Mouse (Mus musculus) CD4-positive, CD25-positive, alpha-beta regulatory T cell, adult 2 months (primary cell): ENCODE results near the gene Otud4.

Experiments
- DNase-seq: peaks from one replicate; pipeline ENCODE4 v3.0.0-alpha.2; 2012; ENCODE audit warnings: low read depth, low spot score

Gene Otud4

DNA sequence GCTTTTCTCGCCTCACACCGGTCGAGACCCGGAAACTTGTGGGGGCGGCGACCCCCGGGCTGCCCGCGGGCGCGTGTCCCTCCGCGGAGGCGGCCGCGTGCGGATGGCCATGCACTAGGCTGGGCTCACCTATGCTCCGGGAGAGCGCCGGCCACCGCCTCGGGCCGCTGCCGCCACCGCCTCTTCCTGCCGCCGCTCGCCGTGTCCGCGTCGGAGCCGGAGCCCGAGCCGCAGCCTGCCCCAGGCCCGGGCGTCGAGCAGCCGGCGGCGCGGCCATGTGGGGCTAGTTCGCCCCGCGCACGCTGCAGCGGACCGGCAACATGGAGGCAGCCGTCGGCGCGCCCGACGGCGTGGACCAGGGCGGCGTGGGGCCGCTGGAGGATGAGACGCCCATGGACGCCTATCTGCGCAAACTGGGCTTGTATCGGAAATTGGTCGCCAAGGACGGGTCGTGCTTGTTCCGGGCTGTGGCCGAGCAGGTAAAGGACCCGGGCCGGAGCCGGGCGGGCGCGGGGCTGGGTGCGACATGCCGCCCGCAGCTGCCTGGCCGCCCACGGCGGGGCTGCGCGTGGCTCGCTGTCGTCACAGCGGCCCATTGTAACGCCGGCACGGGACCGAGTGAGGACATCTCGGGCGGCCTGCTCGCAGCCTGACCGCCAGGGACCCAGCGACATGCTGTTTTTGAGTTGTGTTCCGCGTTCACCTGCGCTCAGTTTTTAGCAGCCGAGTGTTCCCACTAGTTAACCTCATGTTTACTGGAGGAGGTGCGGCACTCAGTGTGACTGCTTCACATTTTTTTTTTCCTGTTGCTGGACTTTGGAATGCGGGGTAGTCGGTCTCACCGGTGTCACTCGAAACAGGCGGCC is at the start of gene Otud4:
Gene Otud4, plus strand, starts transcription at position 33 of the 866 bp plus-strand sequence.
- DNase-seq: peak; percentile 66

- no peak for DNase-seq
These were observed 38.5 kb upstream of the Otud4 start for GRCm38 (mm10) chr8:79600962-79601361.

DNA sequence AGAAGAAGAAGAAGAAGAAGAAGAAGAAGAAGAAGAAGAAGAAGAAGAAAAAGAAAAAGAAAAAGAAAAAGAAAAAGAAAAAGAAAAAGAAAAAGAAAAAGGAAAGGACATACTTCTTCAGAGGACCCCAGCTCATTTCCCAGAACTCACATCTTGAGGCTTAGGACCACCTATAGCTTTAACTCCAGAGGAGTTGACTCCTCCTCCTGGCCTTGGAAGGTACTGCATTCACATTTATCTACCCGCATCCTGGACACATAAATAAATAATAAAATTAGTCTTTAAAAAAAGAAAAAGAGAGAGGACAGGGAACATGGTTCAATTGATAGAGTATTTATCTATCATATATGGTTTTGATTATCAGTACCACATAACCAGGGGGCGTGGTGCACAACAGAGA is 36.2 kb upstream of the Otud4 start:
- DNase-seq: peak; percentile 55

- DNase-seq: peak; percentile 25
These were observed 33.2 kb upstream of the Otud4 start for GRCm38 (mm10) chr8:79606225-79606624.

GRCm38 (mm10) chr8:79606751-79607300 is 32.6 kb upstream of the Otud4 start:
- DNase-seq: no peak

DNA sequence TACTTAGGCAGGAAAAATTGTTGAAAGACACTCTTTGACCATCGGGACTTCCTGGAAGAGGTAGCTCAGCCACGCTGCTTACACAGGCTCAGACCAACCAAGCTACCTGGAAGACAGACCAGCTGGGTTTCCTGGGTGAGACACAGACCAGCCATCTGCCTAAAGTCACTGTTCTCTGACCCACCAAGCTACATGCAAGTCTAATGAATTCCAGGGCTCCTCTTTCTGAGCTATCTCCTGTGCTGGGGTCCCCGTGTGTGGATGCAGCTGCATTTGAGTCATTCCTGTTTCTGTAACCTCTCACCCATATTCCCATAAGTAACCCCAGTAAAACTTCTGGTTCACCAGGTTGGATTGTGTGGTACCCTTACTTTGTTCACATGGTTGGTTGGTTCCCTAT is 30.7 kb upstream of the Otud4 start:
- no peak for DNase-seq

- DNase-seq: no peak
These were observed 29.1 kb upstream of the Otud4 start for GRCm38 (mm10) chr8:79610268-79610667.

- no peak for DNase-seq
These were observed 27.1 kb upstream of the Otud4 start for GRCm38 (mm10) chr8:79612298-79612697.

DNA sequence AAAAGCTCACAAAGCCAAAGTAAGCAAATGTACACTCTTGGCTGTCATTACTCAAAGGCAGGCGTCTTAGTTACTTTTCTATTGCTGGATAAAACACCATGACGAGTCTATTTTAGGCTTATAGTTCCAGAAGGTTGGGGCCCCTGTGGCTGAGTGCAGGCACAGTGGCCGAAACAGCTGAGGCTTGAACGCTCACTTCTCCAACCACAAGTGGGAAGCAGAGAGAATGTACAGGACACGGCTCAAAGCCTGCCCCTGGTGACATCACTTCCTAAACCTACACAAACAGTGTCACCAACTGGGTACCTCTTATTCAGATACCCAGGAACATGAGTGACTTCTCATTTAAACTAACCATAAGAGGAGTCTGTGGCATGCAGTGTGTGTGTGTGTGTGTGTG is 26.5 kb upstream of the Otud4 start:
- peak; percentile 16 for DNase-seq

DNA sequence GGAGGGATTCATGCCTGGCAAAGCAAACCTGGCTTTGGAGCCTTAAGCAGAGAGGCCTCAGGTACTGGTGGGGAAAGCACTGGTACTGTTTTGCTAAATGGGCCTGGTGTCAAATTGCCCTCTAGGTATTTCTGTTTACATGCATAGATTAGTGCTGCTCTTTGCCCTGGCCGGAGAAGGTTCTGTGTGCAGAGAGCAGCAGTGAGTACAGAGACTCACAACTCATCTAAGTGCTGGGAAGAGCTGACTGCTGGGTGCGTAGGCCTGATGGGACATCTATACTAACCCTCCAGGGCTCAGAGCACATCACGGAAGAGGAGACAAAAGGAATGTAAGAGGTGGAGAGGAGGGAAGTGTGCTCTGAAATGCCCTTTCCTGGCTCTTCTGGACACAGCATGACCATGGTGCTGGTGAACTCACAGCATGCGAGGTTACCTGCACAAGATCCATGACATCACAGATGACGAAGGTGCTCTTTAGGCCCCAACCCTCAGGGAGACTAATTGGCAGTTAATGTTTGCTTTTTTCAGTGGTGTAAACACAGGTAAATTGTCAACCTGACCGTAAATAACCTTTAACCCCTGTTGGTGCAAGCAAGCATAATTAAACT is 23.6 kb upstream of the Otud4 start:
- DNase-seq: no peak

DNA sequence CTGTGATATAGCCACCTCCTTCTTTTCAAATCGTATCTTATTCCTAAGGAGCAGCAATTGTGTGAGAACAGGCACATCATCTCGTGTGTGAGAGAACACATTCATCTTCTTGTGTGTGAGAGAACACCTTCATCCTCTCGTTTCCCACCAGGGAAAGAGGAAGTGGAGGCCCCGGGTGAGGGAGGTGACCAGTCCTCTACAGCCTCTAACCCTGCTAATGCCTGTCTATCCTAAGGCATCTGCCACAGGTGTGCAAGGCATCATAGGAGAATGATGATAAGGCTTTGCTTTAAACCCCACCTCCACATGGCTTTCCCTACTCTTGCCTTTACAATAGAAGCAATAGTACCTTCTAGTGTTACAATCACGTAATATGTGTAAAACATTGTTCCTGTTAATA is 20.5 kb upstream of the Otud4 start:
- DNase-seq: no peak

- DNase-seq: no peak
These were observed 20.1 kb upstream of the Otud4 start for GRCm38 (mm10) chr8:79619353-79619752.

GRCm38 (mm10) chr8:79620000-79620399 is 19.4 kb upstream of the Otud4 start:
- DNase-seq: no peak

DNA sequence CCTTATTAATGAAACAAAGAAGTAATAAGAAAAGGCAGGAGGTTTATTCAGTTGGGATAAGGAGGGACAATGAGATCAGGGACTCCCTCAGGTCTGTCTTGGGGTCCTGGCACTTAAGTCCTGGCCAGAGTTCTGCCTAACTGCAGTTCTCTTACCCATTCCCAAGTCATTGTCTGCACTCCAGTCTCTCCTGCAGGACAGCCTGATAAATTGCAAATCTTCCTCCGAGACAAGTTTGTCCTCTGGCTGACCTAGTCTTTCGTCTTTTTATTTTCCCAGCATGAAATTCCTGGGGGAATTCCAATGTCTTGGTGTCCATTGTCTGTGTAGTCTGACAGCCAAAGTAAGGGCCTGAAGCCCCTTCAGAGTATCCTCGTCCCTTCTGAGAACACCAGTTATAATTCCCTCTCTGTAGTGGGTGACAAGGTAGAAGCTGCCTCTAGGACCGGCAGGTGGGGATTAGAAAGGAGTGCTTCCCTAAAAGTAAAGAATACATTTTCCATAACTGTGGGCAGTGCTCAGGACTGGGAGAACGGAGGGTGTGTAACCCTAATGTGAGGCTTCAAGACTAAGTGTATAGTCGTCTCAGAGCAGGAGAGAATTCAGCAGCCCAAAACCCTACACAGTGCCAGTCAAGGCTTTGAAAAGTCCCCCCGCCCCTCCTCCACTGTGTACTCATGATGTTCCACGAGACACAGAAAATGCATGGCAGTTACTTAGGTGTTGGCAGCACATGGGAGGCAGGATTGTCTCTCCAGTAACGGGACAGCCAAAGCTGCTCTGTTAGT is 18.7 kb upstream of the Otud4 start:
- no peak for DNase-seq

DNA sequence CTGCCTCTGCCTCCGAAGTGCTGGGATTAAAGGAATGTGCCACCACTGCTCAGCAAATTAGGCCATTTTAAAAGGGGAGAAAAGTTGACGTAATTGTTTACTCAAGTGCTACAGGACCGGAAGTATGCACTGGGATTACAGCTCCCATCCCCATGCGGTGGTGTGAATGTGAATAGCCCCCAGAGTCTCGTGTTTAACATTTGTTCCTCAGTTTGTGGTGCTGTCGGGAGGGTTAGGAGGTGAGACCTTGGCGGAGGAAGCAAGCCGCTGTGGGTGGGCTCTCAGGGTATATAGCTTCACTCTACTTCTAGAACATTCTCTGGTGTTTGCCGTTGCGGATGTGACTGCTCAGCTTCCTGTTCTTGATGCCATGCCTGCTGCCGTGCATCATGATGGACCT is 17.1 kb upstream of the Otud4 start:
- DNase-seq: no peak

DNA sequence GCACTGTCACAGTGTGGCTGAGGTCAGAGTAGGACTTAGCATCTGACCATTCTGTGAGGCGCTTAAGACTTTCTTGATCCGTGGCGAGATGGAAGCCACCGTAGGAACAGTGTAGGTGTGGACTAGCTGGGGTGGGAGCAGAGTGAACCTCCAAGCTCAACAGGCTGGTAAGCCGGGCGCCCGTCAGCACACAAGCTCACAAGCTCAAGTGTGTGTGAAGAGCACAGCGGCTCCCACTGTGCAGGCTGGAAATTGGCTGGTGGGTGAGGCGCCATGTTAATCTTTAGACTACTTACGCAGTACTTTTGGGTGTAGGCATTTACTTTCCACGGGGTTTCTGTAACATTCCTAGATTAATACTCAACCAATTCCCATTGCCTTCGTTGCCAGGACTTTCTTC is 16.1 kb upstream of the Otud4 start:
- no peak for DNase-seq

GRCm38 (mm10) chr8:79624416-79624815 is 15.0 kb upstream of the Otud4 start:
- DNase-seq: no peak

DNA sequence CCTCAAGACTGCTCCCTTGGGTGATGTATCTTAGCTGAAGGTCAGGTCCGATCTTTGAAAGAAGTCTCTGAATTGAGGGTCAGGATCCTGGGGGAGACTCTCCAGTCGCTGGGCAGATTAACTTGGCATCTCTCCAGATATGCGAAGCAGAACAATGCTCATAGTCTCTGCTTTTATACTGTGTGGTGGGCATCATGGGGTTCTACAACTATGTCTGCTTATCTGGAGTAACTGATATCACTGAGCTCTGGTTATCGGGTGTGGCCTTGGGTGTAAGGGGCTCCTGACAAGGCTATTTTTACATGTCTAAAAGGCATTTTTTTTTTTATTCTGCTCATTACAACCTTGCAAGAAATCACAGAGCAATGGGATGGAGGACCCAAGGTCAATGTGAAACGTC is 13.2 kb upstream of the Otud4 start:
- DNase-seq: no peak

- DNase-seq: no peak
These were observed 3.9 kb upstream of the Otud4 start for GRCm38 (mm10) chr8:79635491-79635890.

DNA sequence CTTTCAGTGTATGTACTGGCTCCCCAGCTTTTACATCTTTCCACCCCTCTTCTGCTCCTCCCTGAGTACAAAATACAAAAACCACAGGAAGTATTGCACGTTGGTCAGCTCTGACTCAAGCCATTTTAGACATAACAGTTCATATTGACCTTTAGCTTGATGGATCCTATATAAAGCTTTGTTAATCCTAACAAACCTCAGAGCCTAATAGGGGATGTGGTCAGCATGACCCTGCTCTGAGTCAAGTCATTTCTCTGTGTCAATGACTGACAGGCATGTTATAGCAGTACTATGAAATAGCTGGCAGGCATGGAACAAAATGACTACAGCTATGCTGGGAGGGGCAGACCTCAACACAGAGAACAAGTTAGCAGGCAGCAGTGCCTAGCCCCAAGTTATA is 3.3 kb upstream of the Otud4 start:
- no peak for DNase-seq

DNA sequence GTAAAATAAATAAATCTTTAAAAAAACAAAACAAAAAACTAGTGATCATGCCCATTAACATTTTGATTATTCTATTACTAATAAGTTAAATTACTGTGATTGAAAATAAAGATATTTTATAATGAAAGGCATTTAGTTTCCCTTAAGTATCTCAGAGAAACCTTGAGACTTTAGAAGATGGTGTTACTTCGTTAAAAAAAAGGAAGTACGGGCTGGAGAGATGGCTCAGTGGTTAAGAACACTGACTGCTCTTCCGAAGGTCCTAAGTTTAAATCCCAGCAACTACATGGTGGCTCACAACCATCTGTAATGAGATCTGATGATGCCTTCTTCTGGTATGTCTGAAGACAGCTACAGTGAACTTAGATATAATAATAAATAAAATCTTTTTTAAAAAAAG is 2.2 kb upstream of the Otud4 start:
- no peak for DNase-seq
